Mouse (Mus musculus) liver, adult 2 months (tissue): ENCODE results near the gene Xpo1. TPM values are rescaled to one million over a fixed set of nuclear protein-coding genes. Genes with fewer than 3 reads are reported as not detected.
"Not testable (repeated sequence)": the region's sequence is repeated elsewhere in the genome, so short reads cannot be mapped to it uniquely, and the experiment has no call there.

Experiments
- DNase-seq: peaks from one replicate; pipeline ENCODE4 v3.0.0-alpha.2; 2011; ENCODE audit warnings: low read depth, low spot score; ENCODE audit errors: extremely low read depth
- H3K27ac ChIP-seq: fragments of 200-500 bp; replicated peaks from 2 replicates; pipeline ENCODE4 v1.5.1; 2012; ENCODE audit warnings: low read depth, mild to moderate bottlenecking, control low read depth, inconsistent platforms, low read length; ENCODE audit not compliant: insufficient read depth
- H3K27me3 ChIP-seq: fragments of 200-500 bp; 2 replicates; pipeline ENCODE4 v1.6.1; 2012; ENCODE audit warnings: mild to moderate bottlenecking, moderate library complexity, low read length, inconsistent platforms; ENCODE audit not compliant: control insufficient read depth, insufficient read depth
- H3K36me3 ChIP-seq: fragments of 200-500 bp; 2 replicates; pipeline ENCODE4 v1.6.1; 2012; ENCODE audit warnings: low read length, inconsistent platforms; ENCODE audit not compliant: control insufficient read depth, insufficient read depth
- H3K4me1 ChIP-seq: fragments of 200-500 bp; 2 replicates; pipeline ENCODE4 v1.6.1; 2011; ENCODE audit warnings: low read length; ENCODE audit not compliant: control insufficient read depth, insufficient read depth
- H3K4me3 ChIP-seq: fragments of 200-500 bp; 2 replicates; pipeline ENCODE4 v1.5.1; 2011; ENCODE audit warnings: low read depth, mild to moderate bottlenecking, control low read depth, low read length, moderate library complexity; ENCODE audit not compliant: insufficient read depth
- H3K79me2 ChIP-seq: fragments of 200-500 bp; 2 replicates; pipeline ENCODE4 v1.6.1; 2012; ENCODE audit warnings: inconsistent platforms, mild to moderate bottlenecking, low read length, moderate library complexity; ENCODE audit not compliant: control insufficient read depth, insufficient read depth
- H3K9ac ChIP-seq: fragments of 200-500 bp; 2 replicates; pipeline ENCODE4 v1.6.1; 2012; ENCODE audit warnings: low read depth, mild to moderate bottlenecking, control low read depth, inconsistent platforms, low read length
- CTCF ChIP-seq: fragments of 200-500 bp; IDR thresholded peaks from 2 replicates; pipeline ENCODE4 v1.5.1; 2011; ENCODE audit warnings: low read depth, low read length, control low read depth
- POLR2A ChIP-seq: fragments of 200-500 bp; IDR thresholded peaks from 2 replicates; pipeline ENCODE4 v1.6.1; 2011; ENCODE audit warnings: low read length, control low read depth; ENCODE audit not compliant: insufficient read depth; ENCODE audit errors: extremely low read depth
- WGBS: fragments of 180-500 bp; shearing (Covaris S2); methylation state at CpG from one replicate; pipeline ENCODE4 v1.1.7; 2018; 5-methylcytosine and 5-hydroxymethylcytosine counted together
- polyA plus RNA-seq: library from polyadenylated mRNA; depleted of rRNA; stranded (reverse); fragments of >200 nt; gene quantifications from 2 replicates; pipeline ENCODE4 v1.2.3, GENCODE M21; 2012
- total RNA-seq: library from RNA; depleted of rRNA; stranded (reverse); fragments of >200 nt; gene quantifications from 2 replicates; pipeline ENCODE4 v1.2.3, GENCODE M21; 2014

The Xpo1 gene
- total and polyA plus RNA-seq, 2 experiments = 1.6 to 31.0 TPM

DNA sequence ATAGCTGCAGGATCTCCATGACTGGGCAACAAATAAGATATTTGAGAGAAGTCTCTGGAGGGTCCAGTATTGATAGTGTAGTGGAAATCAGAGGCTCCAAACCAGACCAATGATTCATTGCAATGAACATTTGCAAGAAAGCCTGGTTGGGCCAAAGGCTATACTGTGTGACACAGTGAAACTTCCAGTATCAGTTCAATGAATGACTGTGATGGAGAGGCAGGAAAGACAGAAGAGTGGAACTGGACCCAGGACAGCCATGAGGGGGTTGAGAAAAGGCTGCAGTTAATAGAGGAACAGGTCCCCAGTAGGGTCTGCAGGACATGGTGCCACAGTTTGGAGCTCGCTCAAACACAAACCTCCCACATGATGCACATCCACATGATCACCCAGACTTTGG lies 44.1 kb downstream of the Xpo1 start:
- Histone ChIP-seq H3K4me1 (no peaks in the 10 kb centered on the region; the same call in 1 of the 2 replicates), H3K36me3 (peaks cover 17% of the 10 kb centered on the region), H3K27ac (no peak overlapping the region), H3K27me3 (no peaks in the 10 kb centered on the region), H3K79me2 (no peaks in the 10 kb centered on the region), H3K9ac (no peak overlapping the region), H3K4me3 (no peak overlapping the region)
- 100% methylated on average over 1 of the region's 1 CpGs for WGBS
- TF ChIP-seq POLR2A = no peak
- TF ChIP-seq CTCF = no peak
- no peak for DNase-seq

DNA sequence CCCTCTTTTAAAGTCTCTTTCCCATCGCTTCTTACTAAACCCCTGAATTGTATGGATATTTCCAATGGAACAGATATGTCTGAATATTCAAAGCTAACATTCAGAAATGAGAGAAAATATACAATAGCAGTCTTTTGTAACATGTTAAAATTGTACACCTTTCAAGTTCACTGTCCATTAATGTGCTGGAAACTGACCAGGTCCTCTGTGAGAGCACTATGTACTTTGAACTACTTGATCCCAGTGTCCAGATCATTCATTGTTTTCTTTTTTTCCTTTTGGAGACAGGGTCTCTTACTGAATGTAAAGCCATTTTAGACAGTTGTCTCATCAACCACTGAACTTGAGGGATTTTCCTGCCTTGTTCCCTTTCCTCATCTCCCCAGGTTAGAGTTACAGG lies 47.3 kb downstream of the Xpo1 start:
- H3K79me2 ChIP-seq = peaks cover 6% of the 10 kb centered on the region; the same call in 1 of the 2 replicates
- H3K27me3 ChIP-seq = no peaks in the 10 kb centered on the region
- H3K4me3 ChIP-seq = no peak overlapping the region
- H3K36me3 ChIP-seq = no peaks in the 10 kb centered on the region
- DNase-seq = peak; percentile 63
- H3K27ac ChIP-seq = no peak overlapping the region
- H3K4me1 ChIP-seq = no peaks in the 10 kb centered on the region; the same call in 1 of the 2 replicates
- no peak overlapping the region for H3K9ac ChIP-seq
- WGBS = 80% methylated on average over 1 of the region's 1 CpGs
- TF ChIP-seq POLR2A = no peak
- no peak for TF ChIP-seq CTCF

DNA sequence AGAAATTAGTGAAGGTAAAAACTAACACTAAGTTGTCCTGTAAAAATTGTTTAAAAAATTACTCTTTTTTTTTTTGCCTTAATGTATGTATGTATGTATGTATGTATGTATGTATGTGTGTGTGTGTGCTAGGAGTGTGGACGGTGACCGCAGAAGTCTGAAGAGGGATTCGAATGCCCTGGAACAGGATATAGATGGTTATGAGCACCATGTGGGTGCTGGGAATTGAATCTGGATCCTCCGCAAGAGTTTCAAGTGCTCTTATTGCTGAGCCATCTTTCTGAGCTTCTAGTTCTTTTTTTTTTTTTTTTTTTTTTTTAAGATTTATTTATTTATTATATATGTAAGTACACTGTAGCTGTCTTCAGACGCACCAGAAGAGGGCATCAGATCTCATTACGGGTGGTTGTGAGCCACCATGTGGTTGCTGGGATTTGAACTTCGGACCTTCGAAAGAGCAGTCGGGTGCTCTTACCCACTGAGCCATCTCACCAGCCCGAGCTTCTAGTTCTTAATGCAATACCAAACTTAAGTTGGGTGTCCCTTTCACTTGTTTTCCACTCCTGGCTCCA lies 49.3 kb downstream of the Xpo1 start:
- not testable (repeated sequence) for H3K36me3 ChIP-seq, DNase-seq, H3K9ac ChIP-seq, H3K27me3 ChIP-seq, H3K4me1 ChIP-seq
- peak overlapping the region; percentile 92 for H3K27ac ChIP-seq
- H3K4me3 ChIP-seq = peak overlapping the region; percentile 83; the same call in 1 of the 2 replicates
- 39% methylated on average over 10 of the region's 10 CpGs for WGBS
- H3K79me2 ChIP-seq = peaks cover 18% of the 10 kb centered on the region; the same call in 1 of the 2 replicates

DNA sequence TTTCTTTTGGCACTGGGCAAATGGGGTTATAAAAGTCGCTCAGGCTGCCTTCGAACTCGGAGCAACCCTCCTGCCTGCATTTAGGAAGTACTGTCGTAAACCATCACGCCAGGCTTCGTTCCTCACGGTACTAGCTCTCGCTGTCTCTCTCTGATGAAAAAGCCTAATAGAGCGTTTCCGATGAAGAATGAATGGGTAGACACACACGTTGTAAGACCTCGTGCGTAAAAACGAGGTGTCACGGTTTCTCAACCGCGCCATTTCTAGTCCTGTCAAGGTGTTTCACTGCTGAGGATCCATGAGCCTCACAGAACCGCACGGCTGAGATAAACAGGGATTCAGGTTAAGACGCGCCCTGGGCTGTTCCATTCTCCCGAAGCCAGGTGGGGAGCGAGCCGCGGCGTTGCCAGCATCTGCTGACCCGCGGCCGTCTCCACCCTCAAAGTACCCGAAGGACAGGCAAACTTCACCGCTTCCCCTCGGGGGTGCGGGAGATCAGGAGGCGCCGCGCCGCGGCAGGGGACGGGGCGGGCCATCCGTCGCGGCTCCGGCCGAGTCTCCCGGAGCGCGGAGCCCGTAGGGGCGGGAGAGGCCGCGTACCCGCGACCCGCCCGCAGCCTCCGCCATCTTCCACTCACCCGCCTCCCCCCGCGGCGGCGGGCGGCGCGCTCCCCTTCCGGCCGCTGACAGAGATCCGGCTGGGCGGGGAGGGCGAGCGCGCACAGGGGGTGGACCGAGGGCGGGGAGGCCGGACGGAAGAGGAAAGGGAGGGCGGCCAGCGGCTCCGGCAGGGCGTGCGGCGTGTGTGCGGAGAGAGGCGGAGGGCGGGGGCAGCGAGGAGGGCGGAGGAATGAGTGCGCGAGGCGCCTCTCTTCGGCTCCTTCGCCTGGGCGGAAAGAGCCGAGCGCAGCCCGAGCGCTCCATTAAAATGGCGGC lies 50.1 kb downstream of the Xpo1 start:
- under 1% methylated on average over 92 of the region's 98 CpGs for WGBS

DNA sequence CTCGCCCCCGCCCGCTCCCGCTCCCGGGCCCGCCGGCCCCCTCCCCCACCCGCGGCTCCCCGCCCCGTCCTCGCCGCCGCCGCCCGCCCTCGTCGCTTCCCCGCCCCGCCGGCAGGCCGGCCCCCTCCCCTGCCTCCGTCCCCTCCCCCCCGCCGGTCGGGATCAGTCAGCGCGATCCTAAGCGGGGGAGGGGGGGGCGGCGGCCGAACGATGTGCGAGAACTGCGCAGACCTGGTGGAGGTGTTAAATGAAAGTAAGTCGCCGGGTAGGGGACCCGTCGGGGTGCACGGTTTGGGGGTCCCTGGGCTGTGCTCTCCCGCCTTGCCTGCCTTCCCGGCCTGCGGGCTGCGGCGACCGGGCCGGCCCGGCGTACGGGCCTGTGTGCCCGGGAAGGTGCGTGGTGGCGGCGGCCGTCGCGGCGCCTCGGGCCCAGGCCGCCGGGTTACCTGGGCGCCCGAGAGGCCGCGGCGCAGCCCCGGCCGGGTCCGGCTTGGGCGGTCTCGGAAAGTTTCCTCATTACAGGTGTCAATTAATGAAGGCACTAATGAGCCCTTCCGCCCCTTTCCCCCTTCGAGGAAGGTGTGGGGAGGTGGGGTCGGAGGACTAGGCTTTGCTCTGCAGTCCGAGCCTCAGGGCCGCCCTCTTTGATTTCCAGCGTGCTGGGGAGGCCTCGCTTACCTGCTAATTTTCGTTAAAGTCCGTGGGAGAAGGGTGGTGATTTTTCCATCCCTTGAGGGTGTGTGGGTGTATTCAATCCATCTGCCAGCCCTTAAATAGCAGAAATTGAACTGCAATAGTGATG lies 51.1 kb downstream of the Xpo1 start, which contains the start of gene Usp34:
Gene Usp34, plus strand, starts transcription at position 132 of the 802 bp plus-strand sequence.
- Histone ChIP-seq H3K4me1 (peaks cover 17% of the 10 kb centered on the region), H3K4me3 (peak within 1 kb of the TSS; percentile 99), H3K27ac (peak within 1 kb of the TSS; percentile 92), H3K27me3 (no peaks in the 10 kb centered on the region), H3K79me2 (peaks cover 21% of the 10 kb centered on the region; the same call in 1 of the 2 replicates), H3K9ac (peak within 1 kb of the TSS; percentile 99), H3K36me3 (no peaks in the 10 kb centered on the region)
- TF ChIP-seq CTCF (no peak), POLR2A (0 out of 2 replicates have a peak, but pooled peaks have one; percentile 40)
- under 1% methylated on average over 49 of the region's 80 CpGs for WGBS
- DNase-seq = peak; percentile 41

More for the DNA sequence above, 50.1 kb downstream of the Xpo1 start:
- peak; percentile 83 for DNase-seq
- peaks cover 9% of the 10 kb centered on the region; the same call in 1 of the 2 replicates for H3K4me1 ChIP-seq
- peak overlapping the region; percentile 90 for H3K9ac ChIP-seq
- peak overlapping the region; percentile 99 for H3K4me3 ChIP-seq
- no peaks in the 10 kb centered on the region for H3K27me3 ChIP-seq
- H3K27ac ChIP-seq = peak overlapping the region; percentile 92
- no peaks in the 10 kb centered on the region for H3K36me3 ChIP-seq
- TF ChIP-seq CTCF (no peak), POLR2A (peak; percentile 75)
- peaks cover 21% of the 10 kb centered on the region; the same call in 1 of the 2 replicates for H3K79me2 ChIP-seq
